ENCODE assay signal across 8 mouse cellular contexts in the genomic region with DNA sequence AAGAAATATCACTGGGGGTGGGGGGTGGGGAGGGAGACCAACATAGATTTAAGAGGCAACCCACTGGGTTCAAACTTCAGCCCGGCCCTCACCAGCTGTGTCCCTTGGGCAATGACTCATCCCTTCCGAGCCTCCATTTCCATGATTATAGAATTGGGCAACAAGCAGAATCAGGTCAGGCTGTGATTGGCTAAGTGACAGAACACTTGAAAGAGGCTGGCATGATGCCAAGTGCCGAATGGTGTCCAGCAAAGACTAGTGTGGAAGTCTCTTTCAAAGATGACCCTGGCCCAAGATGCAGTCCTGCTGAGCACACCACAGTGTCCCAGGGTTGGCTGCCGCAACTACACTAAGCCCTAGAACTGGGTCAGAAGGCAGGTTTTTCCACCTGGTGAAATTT. TPM values are rescaled to one million over a fixed set of nuclear protein-coding genes. Genes with fewer than 3 reads are reported as not detected.
DNase-seq lines count a peak whose midpoint lies in the region; ATAC-seq and TF ChIP-seq lines count a peak whose summit lies in the region.

No protein-coding gene starts in this region.

- H3K9me3 ChIP-seq in kidney, postnatal 0 days (replicated peaks; ENCODE audit: low read length) = no peaks in the 10 kb centered on the region

- H3K27me3 ChIP-seq in kidney, postnatal 0 days (ENCODE audit: insufficient read depth, low read length) = no peaks in the 10 kb centered on the region

- no peak overlapping the region for H3K4me3 ChIP-seq in kidney, postnatal 0 days (replicated peaks; ENCODE audit: low read depth, low read length)

- peak; percentile 31 for DNase-seq in kidney, postnatal 0 days (ENCODE audit: low spot score)
- DNase-seq in kidney, adult 11 months = no peak
- peak; percentile 91 for DNase-seq in adrenal gland, adult 8-10 months
- DNase-seq in fibroblast of lung, adult 2 months (ENCODE audit: low read depth) = peak; percentile 36
- peak; percentile 75 to 76 for DNase-seq in heart, postnatal 36 days
- peak; percentile 84 for DNase-seq in lung, postnatal 14 days
- no peak for DNase-seq in embryo, embryonic 11 days
- DNase-seq in B cell, adult 2 months = no peak

- H3K4me1 ChIP-seq in kidney, postnatal 0 days (replicated peaks; ENCODE audit: insufficient read depth, low read length) = 0 out of 2 replicates have a peak, but pooled peaks cover 3% of the 10 kb centered on the region

- no peak for ATAC-seq in kidney, postnatal 0 days (replicated peaks; ENCODE audit: low FRiP score, low read depth)

- no peaks in the 10 kb centered on the region for H3K36me3 ChIP-seq in kidney, postnatal 0 days (ENCODE audit: insufficient read depth, low read length)

- TF ChIP-seq CTCF in kidney, postnatal 0 days (IDR thresholded peaks at IDR 0.05; ENCODE audit: low read depth) = no peak

- H3K27ac ChIP-seq in kidney, postnatal 0 days = no peak overlapping the region

- no peak overlapping the region for H3K9ac ChIP-seq in kidney, postnatal 0 days (ENCODE audit: low read depth, low read length)

- WGBS in kidney, postnatal 0 days = 58% methylated on average over 4 of the region's 4 CpGs

- intact Hi-C loops in heart, postnatal 36 days (cut with DNase I) = no loop called here

- no peak overlapping the region for H3K4me2 ChIP-seq in kidney, postnatal 0 days (ENCODE audit: low read length)

RNA-seq across cellular contexts. Expression of gene Prkag2, which starts 14.2 kb away (rescaled TPM):
- polyA plus RNA-seq in kidney, postnatal 0 days (2015; fragmentation: Nextera tagmentation; extraction: Ambion mirVana) = 36.4 and 39.4 TPM in 2 replicates
- 10 to 100 TPM; 30.7 to 56.0 (median 42.9) TPM for total RNA-seq in adrenal gland, adult 8-10 months (2022)
- 10 to 100 TPM; 27.1 to 28.9 TPM for total RNA-seq in heart, postnatal 36 days (2021)

Comparison
In these comparisons a context has a peak if more than half of its experiments do, and no peak if none do; other contexts are left out.
1. DNase-seq: peak in kidney, postnatal 0 days (single experiment), adrenal gland, adult 8-10 months (single experiment), fibroblast of lung, adult 2 months (single experiment), heart, postnatal 36 days (2 of 2) and lung, postnatal 14 days (single experiment); none in kidney, adult 11 months (single experiment), embryo, embryonic 11 days (single experiment) and B cell, adult 2 months (0 of 2).